Mouse (Mus musculus) liver, embryonic 16.5 days (tissue): Measurements from ENCODE around the gene Ptpn14. TPM values are rescaled to one million over a fixed set of nuclear protein-coding genes. Genes with fewer than 3 reads are reported as not detected.

Experiments
- ATAC-seq: fragments of 200-750 bp; cut with Nextera tagmentation; 2 replicates; pipeline ENCODE4 v1.8.0; 2017; ENCODE audit warnings: low read depth, mild to moderate bottlenecking, moderate number of reproducible peaks, moderate library complexity
- H3K27ac ChIP-seq: fragments of 300-500 bp; sonication (generic); 2 replicates; pipeline ENCODE4 v1.5.1; 2014; ENCODE audit warnings: mild to moderate bottlenecking, low read length
- H3K27me3 ChIP-seq: fragments of 300-500 bp; sonication (generic); 2 replicates; pipeline ENCODE4 v1.6.1; 2014; ENCODE audit warnings: low read depth, low read length, mixed read lengths; ENCODE audit not compliant: control insufficient read depth, insufficient read depth
- H3K36me3 ChIP-seq: fragments of 300-500 bp; sonication (generic); 2 replicates; pipeline ENCODE4 v1.6.1; 2014; ENCODE audit warnings: mild to moderate bottlenecking; ENCODE audit not compliant: control insufficient read depth, insufficient read depth
- H3K4me1 ChIP-seq: fragments of 300-500 bp; sonication (generic); 2 replicates; pipeline ENCODE4 v1.6.1; 2014; ENCODE audit warnings: low read depth, low read length, mixed read lengths; ENCODE audit not compliant: control insufficient read depth
- H3K4me2 ChIP-seq: fragments of 300-500 bp; sonication (generic); 2 replicates; pipeline ENCODE4 v1.6.1; 2014; ENCODE audit warnings: low read depth, low read length, mixed read lengths
- H3K4me3 ChIP-seq: fragments of 300-500 bp; sonication (generic); 2 replicates; pipeline ENCODE4 v1.5.1; 2014; ENCODE audit warnings: low read depth, mild to moderate bottlenecking, low read length
- H3K9ac ChIP-seq: fragments of 300-500 bp; sonication (generic); 2 replicates; pipeline ENCODE4 v1.6.1; 2014; ENCODE audit warnings: low read depth, low read length
- H3K9me3 ChIP-seq: fragments of 300-500 bp; sonication (generic); replicated peaks from 2 replicates; pipeline ENCODE4 v1.6.1; 2016; ENCODE audit warnings: low read length; ENCODE audit not compliant: control insufficient read depth
- WGBS: fragments of 180-500 bp; shearing (Covaris S2); extraction: QIAGEN DNeasy Blood & Tissue Kit; methylation state at CpG from one replicate; pipeline ENCODE4 v1.1.7; 2014; ENCODE audit not compliant: insufficient replicate concordance; 5-methylcytosine and 5-hydroxymethylcytosine counted together
- polyA plus RNA-seq: library from polyadenylated mRNA; unstranded; fragments of >200 nt; fragmentation: Nextera tagmentation; extraction: Ambion mirVana; gene quantifications from 2 replicates; pipeline ENCODE4 v1.2.1, GENCODE M21; 2015

Gene Ptpn14
- polyA plus RNA-seq, 1 experiment from 2014 or later: 0.38 TPM

GRCm38 (mm10) chr1:189752245-189752644 is 24.2 kb downstream of the Ptpn14 start:
- WGBS: 41% methylated on average over 6 of the region's 6 CpGs
- Histone ChIP-seq H3K9me3 (no peaks in the 10 kb centered on the region), H3K9ac (no peak overlapping the region), H3K4me3 (no peak overlapping the region), H3K27me3 (no peaks in the 10 kb centered on the region), H3K36me3 (no peaks in the 10 kb centered on the region), H3K4me1 (peaks cover 19% of the 10 kb centered on the region), H3K27ac (no peak overlapping the region), H3K4me2 (no peak overlapping the region)
- ATAC-seq: no peak

GRCm38 (mm10) chr1:189755072-189755471 is 27.0 kb downstream of the Ptpn14 start:
- ATAC-seq: no peak
- 85% methylated on average over 8 of the region's 8 CpGs for WGBS
- no peaks in the 10 kb centered on the region for H3K36me3 ChIP-seq

GRCm38 (mm10) chr1:189756306-189757053 is 28.4 kb downstream of the Ptpn14 start:
- Histone ChIP-seq H3K4me3 (0 out of 2 replicates have a peak overlapping the region, but pooled peaks have one; percentile 21), H3K9me3 (no peaks in the 10 kb centered on the region), H3K9ac (peak overlapping the region; percentile 55), H3K27ac (peak overlapping the region; percentile 95), H3K36me3 (no peaks in the 10 kb centered on the region), H3K4me2 (peak overlapping the region; percentile 64), H3K27me3 (no peaks in the 10 kb centered on the region), H3K4me1 (peaks cover 29% of the 10 kb centered on the region)
- ATAC-seq: peak; percentile 91
- 20% methylated on average over 19 of the region's 19 CpGs for WGBS

More at GRCm38 (mm10) chr1:189755072-189755471, 27.0 kb downstream of the Ptpn14 start:
- Histone ChIP-seq H3K27ac (no peak overlapping the region), H3K9ac (no peak overlapping the region), H3K27me3 (no peaks in the 10 kb centered on the region), H3K4me1 (peaks cover 29% of the 10 kb centered on the region), H3K4me3 (no peak overlapping the region), H3K9me3 (no peaks in the 10 kb centered on the region), H3K4me2 (no peak overlapping the region)

GRCm38 (mm10) chr1:189757054-189757408 is 29.0 kb downstream of the Ptpn14 start:
- Histone ChIP-seq H3K4me1 (peaks cover 29% of the 10 kb centered on the region), H3K9ac (peak overlapping the region; percentile 33), H3K4me2 (peak overlapping the region; percentile 64), H3K27me3 (no peaks in the 10 kb centered on the region), H3K27ac (peak overlapping the region; percentile 95), H3K36me3 (no peaks in the 10 kb centered on the region), H3K4me3 (no peak overlapping the region), H3K9me3 (no peaks in the 10 kb centered on the region)
- 22% methylated on average over 7 of the region's 7 CpGs for WGBS
- peak; percentile 88 for ATAC-seq

- H3K4me3 ChIP-seq: no peak overlapping the region
- ATAC-seq: no peak
- no peaks in the 10 kb centered on the region for H3K9me3 ChIP-seq
- 55% methylated on average over 6 of the region's 6 CpGs for WGBS
- no peaks in the 10 kb centered on the region for H3K36me3 ChIP-seq
- H3K27ac ChIP-seq: no peak overlapping the region
- no peaks in the 10 kb centered on the region for H3K27me3 ChIP-seq
- H3K9ac ChIP-seq: no peak overlapping the region
- H3K4me2 ChIP-seq: no peak overlapping the region
- H3K4me1 ChIP-seq: peaks cover 12% of the 10 kb centered on the region
These were observed 33.5 kb downstream of the Ptpn14 start for GRCm38 (mm10) chr1:189761581-189762021.

GRCm38 (mm10) chr1:189764258-189764657 is 36.2 kb downstream of the Ptpn14 start:
- Histone ChIP-seq H3K9ac (no peak overlapping the region), H3K27ac (no peak overlapping the region), H3K4me1 (no peaks in the 10 kb centered on the region), H3K4me3 (no peak overlapping the region), H3K4me2 (no peak overlapping the region), H3K27me3 (no peaks in the 10 kb centered on the region), H3K36me3 (no peaks in the 10 kb centered on the region), H3K9me3 (no peaks in the 10 kb centered on the region)
- 0 out of 2 replicates have a peak, but pooled peaks have one; percentile 10 for ATAC-seq
- WGBS: 37% methylated on average over 5 of the region's 5 CpGs

GRCm38 (mm10) chr1:189767164-189767563 is 39.1 kb downstream of the Ptpn14 start:
- no peak overlapping the region for H3K4me2 ChIP-seq
- H3K9ac ChIP-seq: no peak overlapping the region
- no peak overlapping the region for H3K27ac ChIP-seq
- 54% methylated on average over 10 of the region's 10 CpGs for WGBS
- H3K36me3 ChIP-seq: no peaks in the 10 kb centered on the region
- H3K9me3 ChIP-seq: no peaks in the 10 kb centered on the region
- no peaks in the 10 kb centered on the region for H3K27me3 ChIP-seq
- no peak for ATAC-seq
- H3K4me1 ChIP-seq: no peaks in the 10 kb centered on the region; the same call in 1 of the 2 replicates
- H3K4me3 ChIP-seq: no peak overlapping the region

- ATAC-seq: no peak
- Histone ChIP-seq H3K9ac (no peak overlapping the region), H3K27me3 (no peaks in the 10 kb centered on the region), H3K4me1 (peaks cover 3% of the 10 kb centered on the region), H3K9me3 (no peaks in the 10 kb centered on the region), H3K27ac (no peak overlapping the region), H3K4me2 (no peak overlapping the region), H3K4me3 (no peak overlapping the region), H3K36me3 (no peaks in the 10 kb centered on the region)
- 59% methylated on average over 9 of the region's 9 CpGs for WGBS
These were observed 39.8 kb downstream of the Ptpn14 start for GRCm38 (mm10) chr1:189767910-189768309.

- Histone ChIP-seq H3K4me1 (peaks cover 3% of the 10 kb centered on the region), H3K9me3 (no peaks in the 10 kb centered on the region), H3K4me2 (no peak overlapping the region), H3K4me3 (no peak overlapping the region), H3K27me3 (no peaks in the 10 kb centered on the region), H3K36me3 (no peaks in the 10 kb centered on the region), H3K9ac (no peak overlapping the region), H3K27ac (no peak overlapping the region)
- WGBS: 68% methylated on average over 3 of the region's 3 CpGs
- no peak for ATAC-seq
These were observed 42.4 kb downstream of the Ptpn14 start for GRCm38 (mm10) chr1:189770516-189770915.
